Mouse (Mus musculus) lung, postnatal 14 days (tissue): ENCODE results near the gene Fam241b.
A peak's percentile ranks its signal among the peaks of the same experiment; 100 is the strongest.
"Not testable (repeated sequence)": the region's sequence is repeated elsewhere in the genome, so short reads cannot be mapped to it uniquely, and the experiment has no call there.

ENCODE experiments used
- DNase-seq: peaks from one replicate; pipeline ENCODE4 v3.0.0; 2021

Gene Fam241b

DNA sequence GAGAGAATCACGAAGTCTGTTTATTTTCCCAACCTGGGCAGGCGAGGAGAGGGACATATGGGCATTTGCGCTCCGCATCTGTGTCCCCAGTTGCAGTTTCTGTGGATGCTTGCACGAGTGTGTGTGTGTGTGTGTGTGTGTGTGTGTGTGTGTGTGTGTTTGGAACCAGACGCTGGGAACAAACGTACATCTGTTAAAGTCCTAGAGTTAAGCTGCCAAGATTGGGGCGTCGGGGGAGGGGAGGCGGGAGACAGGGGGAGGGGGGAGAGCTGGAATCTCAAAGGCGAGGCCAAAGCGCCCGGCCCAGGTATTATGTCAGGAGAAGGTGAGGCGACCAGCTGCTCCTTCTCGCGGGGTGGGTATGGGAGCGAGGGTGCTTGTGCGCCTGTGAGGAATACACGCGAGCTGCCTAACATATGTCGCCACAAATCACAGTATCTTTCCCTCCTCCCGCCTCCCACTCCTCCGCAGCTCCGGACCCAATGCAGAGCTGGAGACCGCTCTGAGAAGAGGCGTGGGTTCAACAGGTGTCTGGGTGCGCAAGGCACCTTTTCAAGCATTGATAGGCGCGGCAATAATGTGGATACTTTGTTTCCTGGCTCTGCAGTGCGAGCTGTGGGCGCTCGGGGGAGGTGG is 15.3 kb downstream of the Fam241b start:
- DNase-seq, result no peak

DNA sequence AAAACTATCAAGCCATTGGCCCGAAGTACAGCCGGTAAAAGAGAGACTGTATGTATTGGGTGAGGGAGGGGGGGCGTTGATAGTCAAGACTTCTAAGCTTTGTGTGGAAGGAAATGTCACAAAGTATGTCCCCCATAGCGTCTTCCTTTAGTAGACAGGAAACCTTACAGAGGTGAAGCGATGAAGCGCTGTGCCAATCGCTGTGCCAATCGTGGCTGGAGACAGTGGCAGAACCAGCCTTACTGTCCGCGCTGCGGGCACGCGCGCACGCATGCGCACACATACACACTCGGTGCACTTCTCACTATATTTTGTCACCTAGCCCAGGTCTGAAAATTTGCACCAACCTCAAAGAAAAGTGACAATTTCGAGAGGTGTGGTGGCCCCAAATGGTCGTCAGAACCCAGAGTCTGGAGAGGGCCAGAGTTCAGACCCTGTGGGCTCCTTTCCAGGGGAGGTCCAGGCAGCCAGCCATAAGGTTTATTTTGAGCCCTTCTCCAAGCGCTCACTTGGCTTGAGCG is 15.9 kb downstream of the Fam241b start:
- no peak for DNase-seq

DNA sequence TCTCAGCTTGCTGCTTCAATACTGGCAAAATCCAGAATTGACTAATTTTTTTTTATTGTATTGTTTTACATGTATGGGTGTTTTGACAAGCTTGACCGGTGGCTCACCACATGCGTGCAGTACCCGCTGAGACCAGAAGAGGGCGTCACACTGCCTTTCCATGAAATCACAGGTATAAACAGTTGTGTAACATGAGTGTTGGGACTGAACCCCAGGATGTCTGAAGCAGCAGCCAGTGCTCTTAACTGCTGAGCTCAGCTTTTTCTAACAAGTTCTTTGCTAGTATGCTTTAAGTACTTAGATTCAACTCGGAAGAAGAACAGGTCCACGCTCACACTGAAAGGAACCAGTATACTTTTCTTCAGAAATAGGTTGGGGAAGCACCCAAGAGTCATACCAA is 16.6 kb downstream of the Fam241b start:
- DNase-seq, result no peak

DNA sequence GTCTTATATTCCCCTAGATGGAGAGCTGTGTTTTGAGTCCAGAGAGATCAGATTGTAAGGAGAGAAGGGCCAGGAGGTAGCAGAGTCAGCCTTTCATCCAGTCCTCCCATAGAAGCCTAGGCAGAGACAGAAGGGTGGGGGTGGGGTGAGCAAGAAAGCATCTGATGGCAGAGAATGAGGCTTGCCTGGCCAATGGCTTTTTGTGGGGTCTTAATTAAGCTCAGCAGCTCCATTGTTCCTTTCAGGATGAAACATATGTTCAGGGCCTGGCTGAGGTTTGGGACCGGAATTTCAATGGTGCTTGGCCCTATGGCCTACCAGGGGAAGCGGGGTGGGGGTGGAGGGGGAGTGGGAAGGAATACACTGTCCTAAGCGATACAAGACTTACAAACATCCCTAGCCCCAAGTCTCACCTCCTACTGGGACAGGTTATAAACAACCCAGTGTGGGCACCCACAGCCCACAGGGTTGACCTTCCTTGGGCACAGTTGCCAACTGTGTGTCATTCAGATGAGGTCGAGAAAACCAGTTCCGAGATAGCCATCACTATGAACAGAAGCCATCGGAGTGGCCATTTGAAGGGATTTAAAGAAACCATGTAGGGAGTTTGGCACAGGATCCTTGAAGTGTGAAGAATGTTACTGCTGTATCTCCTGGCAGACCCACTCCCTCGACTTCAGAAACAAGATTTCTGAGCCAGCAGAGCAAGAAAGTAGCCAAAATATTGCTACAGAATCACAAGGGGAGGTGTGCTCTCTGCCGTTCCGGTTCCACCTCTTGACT is 29.7 kb downstream of the Fam241b start:
- no peak for DNase-seq

DNA sequence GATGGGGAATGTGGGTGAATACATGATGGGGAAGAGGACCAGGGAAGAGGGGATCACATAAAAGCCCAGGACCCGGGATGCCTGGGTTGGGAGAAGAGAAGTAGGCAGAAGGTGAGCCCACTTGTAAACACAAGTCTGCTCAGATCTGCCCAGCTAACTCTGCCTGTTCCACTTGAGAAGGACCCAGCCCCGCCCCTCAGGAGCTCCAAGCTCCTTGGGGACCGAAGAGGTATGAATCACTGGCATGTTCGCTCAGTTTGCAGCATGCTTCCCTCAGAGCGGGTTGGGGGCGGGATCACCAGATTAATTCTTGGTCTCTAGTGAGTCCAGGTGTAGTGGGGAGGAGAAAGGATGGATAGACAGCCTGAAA is 32.5 kb downstream of the Fam241b start:
- DNase-seq, result no peak

DNA sequence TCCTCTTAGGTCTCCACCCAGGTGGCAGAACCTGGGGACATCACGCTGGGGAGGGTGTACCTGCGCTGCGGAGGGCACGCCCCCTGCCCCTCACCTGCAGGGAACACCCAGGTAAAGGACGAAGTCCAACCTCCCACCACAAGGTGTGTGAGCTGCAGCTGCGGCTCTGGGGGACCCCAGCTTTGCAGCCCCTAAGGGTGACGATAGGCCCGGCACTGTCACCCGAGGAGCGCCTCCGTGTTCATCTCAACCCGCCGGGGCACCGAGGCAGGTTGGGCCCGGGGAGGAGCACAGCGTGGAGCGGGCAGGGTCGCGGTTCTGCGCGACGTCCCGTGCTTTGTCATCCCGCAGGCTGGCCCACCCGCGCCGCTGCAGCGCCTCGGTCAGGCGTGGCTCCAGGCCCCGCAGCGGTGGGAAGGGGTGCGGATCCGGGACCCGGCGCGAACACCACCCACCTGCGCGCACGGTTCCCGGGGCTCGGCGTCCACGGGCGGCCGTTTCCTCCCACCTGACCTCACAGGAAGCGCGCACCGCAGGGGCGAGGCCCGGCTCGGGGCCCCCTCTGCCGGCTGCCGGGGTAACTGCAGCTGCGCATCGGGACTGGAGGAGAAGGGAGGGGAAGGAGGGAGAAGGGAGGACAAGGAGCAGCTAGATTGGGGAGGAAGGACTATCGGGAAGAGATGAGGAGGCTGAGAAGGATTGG is 33.1 kb downstream of the Fam241b start:
- peak; percentile 87 for DNase-seq

DNA sequence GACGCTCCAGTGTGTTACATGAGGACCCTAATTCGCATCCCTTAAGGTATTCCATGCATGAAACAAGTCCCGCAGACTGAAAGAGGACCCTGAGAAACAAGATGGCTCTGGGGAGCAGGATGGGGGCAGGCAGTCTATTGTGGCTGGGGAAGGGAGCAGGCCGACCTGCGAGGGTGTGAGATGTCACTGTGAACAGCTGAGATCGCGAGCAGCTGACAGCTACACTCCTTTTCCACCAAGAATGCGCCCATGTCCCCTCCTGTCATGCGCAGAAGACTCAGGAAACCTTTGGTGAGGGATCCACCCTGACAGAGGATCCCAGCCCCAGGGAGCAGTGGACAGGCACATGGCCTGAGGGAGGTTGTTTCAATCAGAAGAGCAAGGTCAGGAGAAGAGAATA is 36.7 kb downstream of the Fam241b start:
- no peak for DNase-seq

DNA sequence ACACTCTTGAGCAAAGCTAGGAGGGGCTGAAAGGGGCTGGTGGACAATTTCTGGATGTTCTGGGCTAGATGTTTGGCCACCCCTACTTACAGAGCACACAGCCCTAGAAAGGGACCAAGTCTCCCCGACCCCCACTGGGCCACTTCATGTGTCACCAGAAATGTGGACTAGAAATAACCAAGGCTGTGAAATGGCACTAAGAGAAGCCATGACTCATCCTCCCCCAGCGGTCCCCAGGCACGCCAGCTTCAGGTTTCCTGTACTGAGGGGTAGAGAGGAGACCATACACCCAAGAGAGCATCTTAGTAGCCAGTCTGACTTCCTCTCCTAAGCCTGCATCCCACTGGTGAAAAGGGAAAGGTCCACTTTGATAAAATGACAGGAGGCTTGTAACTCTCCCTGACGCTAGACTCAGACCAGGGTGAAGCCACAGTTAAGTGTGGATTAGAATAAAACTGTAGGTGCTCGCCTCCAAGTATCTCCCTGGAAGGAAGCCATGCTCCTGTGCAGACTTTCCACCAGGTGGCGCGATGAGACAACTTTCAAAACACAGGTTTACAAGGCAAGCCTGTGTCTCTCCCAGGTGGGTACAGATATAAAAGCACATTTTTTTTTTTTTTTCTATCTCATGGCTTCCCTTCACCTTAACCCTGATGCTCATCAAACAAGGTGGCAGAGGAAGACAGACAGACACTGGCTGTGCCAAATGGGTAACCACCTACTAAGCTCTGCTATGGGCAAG is 38.7 kb downstream of the Fam241b start:
- peak; percentile 77 for DNase-seq

DNA sequence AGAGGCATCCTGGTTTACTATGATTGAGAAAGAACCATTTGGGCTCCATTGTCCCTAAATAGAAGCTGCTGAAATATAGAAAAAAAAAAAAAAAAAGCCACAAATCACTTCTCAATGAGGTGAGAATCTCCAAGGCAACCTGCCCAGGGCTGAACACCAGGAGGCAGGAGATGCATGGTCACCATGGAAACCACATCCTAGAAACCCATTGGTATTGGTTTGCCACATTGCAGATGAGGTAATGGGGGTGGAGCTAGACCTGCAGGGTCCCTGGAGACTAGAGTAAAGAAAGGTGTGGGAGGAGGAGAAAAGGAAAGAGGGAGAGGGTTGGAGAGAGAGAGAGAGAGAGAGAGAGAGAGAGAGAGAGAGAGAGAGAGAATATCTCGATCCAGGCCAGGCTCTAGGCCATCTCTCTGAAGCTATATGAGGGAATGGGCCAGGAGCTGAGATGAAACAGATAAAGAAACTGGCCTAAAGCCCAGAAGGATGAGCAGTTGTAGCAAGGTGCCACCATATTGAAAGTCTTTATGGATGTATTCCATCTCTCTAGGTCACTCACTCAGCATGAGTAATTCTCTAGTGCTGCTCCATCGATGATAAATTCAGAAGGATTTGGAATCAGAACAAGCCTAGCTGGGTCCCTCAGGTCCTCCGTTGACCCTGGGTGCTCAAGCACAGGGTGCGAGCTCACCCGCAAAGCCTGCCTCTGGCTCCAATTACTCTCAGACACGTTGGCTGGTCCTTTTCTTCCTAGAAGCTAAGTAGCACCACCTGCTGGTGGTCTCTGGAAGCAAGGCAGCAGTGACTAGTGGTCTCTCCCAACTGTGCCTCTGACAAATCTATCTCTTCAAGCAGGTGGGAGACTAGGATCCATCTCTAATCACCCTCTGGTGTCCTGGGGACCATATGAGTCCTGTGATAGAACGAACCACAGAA is 41.9 kb downstream of the Fam241b start:
- peak; percentile 84 for DNase-seq

DNA sequence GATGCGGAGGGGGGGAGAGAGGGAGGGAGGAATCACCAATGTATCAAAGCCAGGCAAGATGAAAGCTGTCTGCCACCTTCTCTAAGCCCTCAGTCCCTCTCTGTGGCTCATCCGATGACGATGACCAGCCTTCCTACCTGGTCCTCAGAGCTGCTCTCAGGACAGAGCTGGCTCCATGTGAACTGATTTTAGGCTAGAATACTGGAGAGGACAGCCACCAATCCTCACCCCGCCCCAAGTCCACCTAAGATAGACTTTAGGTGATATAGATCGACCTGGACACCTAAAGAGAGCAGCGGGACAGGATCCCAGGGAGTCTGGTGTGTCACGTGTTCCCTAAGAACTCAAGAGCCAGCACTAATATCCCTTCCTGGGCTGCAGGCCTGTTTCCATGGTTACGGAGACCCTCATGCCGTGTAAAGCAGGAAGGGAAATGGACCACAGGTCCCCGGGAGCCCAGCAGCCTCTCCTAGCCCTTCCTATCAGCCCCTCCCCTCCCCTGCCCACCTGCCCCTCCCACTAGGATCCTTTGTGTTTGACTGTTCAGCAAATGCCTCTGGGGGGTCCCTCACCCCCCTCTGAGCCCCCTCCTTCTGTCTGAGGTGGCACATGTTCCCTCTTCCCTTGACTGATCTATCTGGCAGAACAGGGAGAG is 43.8 kb downstream of the Fam241b start:
- no peak for DNase-seq

DNA sequence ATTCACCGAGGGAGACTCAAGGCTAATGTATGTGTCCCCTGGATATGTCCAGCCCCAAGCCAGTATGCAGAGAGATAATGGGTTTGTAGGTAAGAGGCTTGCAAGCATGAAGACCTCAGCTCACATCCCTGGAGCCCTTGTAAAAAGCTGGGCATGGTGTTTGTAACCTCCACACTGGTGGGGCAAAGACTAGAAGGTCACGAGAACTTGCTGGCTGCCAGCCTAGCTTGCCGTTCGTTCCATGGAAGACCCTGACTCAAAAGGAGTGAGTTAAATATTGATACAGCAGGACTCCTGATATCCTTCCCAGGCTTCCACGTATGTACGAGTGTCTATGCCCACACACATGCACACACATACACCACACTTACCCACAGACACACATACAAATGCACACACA is 49.3 kb downstream of the Fam241b start:
- DNase-seq, result no peak

DNA sequence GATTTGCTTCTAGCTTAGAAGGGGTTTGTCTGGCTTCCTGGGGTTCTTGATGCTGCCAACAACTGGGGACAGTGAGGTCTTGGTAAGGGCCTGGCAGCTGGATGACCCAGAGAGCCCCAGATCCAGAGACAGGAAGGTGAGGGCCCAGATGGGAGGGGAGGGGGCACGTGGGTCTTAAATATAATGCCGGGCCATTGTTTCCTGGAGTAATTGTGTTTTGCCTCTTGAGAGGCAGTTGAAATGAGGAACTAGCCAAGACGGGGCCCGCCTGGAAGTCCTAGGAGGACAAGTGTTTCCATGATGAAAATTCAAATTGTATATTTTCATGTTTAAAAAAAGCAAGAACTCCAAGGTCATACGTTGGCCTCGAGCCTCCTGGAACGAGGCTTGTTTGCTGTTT is 49.8 kb downstream of the Fam241b start:
- no peak for DNase-seq

DNA sequence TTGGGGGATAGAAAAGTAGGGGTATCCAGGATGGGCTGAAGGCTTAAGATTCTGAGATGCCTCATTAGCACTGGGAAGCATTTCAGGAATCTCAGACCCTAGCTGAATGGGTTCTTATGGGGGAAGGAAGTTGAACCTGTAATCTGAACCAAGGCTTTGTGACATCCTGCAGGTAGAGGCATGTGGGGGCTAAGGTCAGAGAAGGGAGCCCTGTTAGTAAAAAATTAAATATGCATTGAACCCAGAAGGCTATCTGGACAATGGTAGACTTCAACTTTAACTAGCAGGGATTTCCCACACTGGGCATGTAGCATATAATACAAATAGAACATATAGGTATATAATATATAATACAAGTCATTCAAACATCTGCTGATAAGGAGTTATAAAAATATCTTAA is 54.2 kb downstream of the Fam241b start:
- DNase-seq, result no peak

DNA sequence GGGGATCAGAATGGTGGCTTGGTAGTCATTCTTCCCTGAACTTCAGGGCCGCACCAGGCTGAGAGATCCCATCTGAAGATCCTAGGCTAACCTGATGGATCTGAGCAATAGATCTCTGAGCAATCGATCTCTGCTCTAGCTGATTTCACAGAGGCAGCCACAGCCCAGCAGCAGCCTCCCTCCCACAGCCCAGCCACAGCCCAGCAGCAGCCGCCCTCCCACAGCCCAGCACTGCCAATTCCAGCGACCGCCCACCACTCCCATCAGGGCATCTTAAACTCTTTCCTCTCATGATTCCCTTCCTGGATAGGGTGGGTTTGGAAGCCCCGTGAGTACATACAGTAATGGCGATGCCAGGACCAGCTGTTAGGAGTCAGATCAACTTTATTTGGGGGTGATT is 54.6 kb downstream of the Fam241b start:
- DNase-seq, result no peak

DNA sequence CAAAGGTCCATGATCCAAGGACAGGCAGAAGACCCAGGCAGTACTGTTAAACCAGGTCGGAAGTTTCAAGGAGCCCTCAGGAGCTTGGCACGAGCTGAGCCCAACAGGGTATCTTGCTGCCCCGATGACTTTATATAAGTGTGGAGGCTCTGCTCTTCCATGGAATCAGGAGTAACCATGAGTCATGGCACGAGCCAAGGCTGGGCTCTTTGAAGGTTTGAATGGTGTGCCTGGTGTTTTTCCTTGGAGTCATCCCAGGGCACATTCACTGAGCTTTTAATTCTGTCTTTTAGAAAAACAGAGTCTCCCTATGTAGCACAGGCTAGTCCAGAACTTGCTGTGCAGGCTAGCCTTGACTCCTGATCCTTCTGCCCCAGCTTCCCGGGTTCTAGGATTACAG is 55.3 kb downstream of the Fam241b start:
- DNase-seq, result no peak

DNA sequence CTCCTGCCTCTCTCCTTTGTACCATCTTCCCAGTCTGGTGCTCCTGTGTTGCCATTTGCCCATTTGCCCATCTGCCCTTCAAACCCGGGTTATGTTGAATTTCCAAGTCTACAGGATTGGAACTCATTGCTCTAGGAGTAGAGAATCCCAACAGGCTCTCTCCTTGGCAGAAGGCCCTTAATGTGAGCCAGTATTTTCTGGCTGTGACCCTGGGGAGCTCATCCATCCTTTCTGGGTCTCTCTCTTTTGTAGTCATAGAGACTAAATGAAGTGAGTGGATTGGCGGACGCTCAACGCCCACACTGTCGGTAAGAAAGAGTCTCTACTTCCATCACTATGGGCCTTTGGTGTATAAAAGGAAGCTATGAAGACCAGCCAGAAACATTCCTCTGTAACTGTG is 56.9 kb downstream of the Fam241b start:
- no peak for DNase-seq

DNA sequence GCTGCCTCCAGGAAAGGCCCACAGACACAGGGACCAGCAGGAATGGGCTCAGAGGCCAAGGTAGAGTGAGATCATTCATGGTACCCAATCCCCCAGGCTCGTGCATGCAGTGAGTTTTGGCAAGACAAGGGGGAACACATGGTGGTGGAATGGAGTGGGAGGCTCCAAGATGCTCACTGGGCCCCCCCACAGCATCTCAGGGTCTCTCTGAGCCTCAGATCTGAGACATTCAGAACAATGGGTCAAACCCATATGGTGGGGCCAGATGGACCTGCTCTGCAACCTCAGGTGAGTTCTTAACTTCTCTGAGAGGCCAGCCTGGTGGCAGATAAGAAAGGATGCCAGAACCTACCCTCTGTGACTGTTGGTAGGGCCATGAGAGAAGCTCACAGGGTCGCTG is 57.7 kb downstream of the Fam241b start:
- DNase-seq, result no peak

DNA sequence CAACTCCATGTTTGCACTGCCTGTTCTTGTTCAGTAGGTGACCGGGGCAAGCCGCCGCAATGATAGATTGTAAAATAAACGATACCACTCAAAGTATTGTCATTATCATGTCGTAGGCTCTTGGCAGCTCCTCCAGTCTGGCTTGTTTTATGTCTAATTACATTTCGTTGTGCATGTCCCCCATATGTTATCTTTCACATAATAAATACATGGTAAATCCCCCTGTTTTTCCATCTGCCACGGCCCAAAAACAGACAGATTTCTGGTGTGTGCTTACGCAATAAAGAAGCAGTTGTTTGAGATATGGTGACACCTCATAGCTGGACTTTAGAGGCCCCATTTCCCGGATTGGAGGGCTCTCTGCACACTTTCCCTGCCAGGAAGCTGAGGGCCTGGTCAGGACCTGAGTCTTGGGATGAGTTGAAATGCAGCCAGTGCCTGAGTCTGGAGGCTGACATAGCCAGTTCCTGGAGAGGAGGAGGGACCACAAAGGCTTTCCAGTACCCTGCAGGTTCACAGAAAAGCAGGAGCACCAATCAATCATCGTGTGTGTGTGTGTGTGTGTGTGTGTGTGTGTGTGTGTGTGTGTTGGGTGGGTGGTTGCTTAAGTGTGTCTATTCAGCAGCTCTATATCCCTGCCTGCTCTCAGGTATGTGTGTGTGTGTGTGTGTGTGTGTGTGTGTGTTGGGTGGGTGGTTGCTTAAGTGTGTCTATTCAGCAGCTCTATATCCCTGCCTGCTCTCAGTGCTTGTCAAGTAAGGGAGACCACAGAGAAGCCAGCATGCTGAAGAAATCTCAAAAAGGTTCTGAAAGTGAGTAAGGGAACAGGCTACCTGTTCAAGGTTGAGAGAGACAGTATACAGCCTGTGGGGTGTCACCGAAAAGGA is 67.2 kb downstream of the Fam241b start:
- peak; percentile 46 for DNase-seq

DNA sequence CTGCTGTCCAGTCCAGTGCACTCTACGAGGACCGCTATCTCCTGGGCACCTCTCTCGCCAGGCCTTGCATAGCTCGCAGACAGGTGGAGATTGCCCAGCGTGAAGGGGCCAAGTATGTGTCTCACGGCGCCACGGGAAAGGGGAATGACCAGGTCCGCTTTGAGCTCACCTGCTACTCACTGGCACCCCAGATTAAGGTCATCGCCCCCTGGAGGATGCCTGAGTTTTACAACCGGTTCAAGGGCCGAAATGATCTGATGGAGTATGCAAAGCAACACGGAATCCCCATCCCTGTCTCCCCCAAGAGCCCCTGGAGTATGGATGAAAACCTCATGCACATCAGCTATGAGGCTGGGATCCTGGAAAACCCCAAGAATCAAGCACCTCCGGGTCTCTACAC is 72.4 kb downstream of the Fam241b start:
- DNase-seq, result not testable (repeated sequence)

DNA sequence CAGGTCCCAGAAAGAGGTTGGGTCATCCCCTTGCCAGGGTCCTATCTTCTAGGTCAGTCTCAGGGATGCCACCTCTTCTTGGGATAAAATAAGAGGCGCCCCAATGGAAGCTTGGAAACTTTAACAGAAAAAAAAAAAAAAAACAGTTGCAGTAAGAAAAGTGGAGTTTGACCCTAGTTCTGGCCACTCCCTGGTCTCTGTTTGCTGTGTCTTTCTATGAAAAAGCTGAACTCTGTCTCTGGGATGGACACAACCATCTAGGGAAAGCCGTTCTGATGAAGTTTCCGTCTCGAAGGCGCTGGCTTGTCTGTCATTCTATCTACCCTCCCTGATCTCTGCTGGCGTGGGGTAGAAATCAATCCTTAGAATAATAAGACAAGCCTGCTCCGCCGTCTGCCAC is 73.1 kb downstream of the Fam241b start:
- no peak for DNase-seq

DNA sequence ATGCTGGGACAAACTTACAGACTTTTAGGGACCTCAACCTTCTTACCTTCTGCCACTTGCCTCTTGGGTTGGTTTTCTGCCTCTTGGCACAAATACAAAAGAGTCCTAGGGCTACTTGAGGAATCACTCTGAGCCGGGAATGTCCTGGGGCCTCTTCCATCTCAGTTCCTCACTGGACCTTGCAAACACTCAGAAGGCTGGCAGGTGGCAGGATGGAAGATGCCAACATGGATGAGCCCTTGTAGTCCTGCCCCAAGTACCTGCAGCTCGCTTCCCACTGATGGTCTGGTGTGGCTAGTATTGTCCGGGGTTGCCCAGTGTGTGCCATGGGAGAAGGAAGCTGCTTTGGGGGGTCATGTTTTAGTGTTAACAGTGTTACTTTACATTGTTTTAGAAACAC is 73.8 kb downstream of the Fam241b start:
- DNase-seq, result no peak
